In genomic region chr9:56774231-56774630, GRCm38 (mm10) we compare ENCODE assay signal across 8 mouse cellular contexts. TPM values are rescaled to one million over a fixed set of nuclear protein-coding genes. Genes with fewer than 3 reads are reported as not detected.
DNase-seq lines count a peak whose midpoint lies in the region; ATAC-seq and TF ChIP-seq lines count a peak whose summit lies in the region.
"Had no signal": no experiment of that assay in that cellular context is flagged by ENCODE, and none has a peak within 500 bp of the region (broad histone marks: within the 10 kb centered on the region; RNA-seq: fewer than 3 reads in every experiment).

No protein-coding gene starts in this region.

- H3K9me3 ChIP-seq in midbrain, embryonic 11.5 days (ENCODE audit: control insufficient read depth, low read length) = no peaks in the 10 kb centered on the region
- H3K9me3 ChIP-seq in midbrain, embryonic 15.5 days = no peaks in the 10 kb centered on the region
- no peaks in the 10 kb centered on the region for H3K9me3 ChIP-seq in liver, embryonic 14.5 days (ENCODE audit: control insufficient read depth, low read length)
- H3K9me3 ChIP-seq: midbrain, embryonic 12.5 days had no signal

- no peak overlapping the region for H3K4me2 ChIP-seq in midbrain, embryonic 11.5 days
- no peak overlapping the region for H3K4me2 ChIP-seq in midbrain, embryonic 15.5 days
- no peak overlapping the region for H3K4me2 ChIP-seq in liver, embryonic 14.5 days (ENCODE audit: low read depth)
- H3K4me2 ChIP-seq: midbrain, embryonic 12.5 days had no signal

- H3K4me1 ChIP-seq in midbrain, embryonic 11.5 days (ENCODE audit: control insufficient read depth, insufficient read depth, low read length) = peaks cover 8% of the 10 kb centered on the region
- peaks cover 18% of the 10 kb centered on the region for H3K4me1 ChIP-seq in midbrain, embryonic 15.5 days
- no peaks in the 10 kb centered on the region for H3K4me1 ChIP-seq in liver, embryonic 14.5 days (replicated peaks; ENCODE audit: control insufficient read depth in 2 of 2, insufficient read depth in 2 of 2, low read length in 1 of 2)

- no peak overlapping the region for H3K9ac ChIP-seq in midbrain, embryonic 11.5 days (ENCODE audit: low read length)
- H3K9ac ChIP-seq in midbrain, embryonic 15.5 days = no peak overlapping the region
- H3K9ac ChIP-seq in liver, embryonic 14.5 days (replicated peaks) = no peak overlapping the region
- H3K9ac ChIP-seq: midbrain, embryonic 12.5 days had no signal

- H3K27ac ChIP-seq in midbrain, embryonic 11.5 days (ENCODE audit: low read depth, low read length) = no peak overlapping the region
- H3K27ac ChIP-seq in midbrain, embryonic 15.5 days = no peak overlapping the region
- no peak overlapping the region for H3K27ac ChIP-seq in liver, embryonic 14.5 days
- H3K27ac ChIP-seq: midbrain, embryonic 12.5 days had no signal

- peak; percentile 54; the same call in 1 of the 2 replicates for ATAC-seq in midbrain, embryonic 11.5 days (ENCODE audit: low FRiP score)
- no peak for ATAC-seq in midbrain, embryonic 15.5 days (replicated peaks)
- no peak for ATAC-seq in liver, embryonic 14.5 days (ENCODE audit: insufficient read depth)

- intact Hi-C loops in gastrocnemius, postnatal 36 days (cut with DNase I) = loop anchor here (5.0 kb wide), 1 partner anchor 137 kb away; no protein-coding TSS in a partner anchor

- TF ChIP-seq EP300 in liver, embryonic 14.5 days (IDR thresholded peaks at IDR 0.05; ENCODE audit: low read depth) = no peak

- H3K4me3 ChIP-seq in midbrain, embryonic 11.5 days (ENCODE audit: low read depth, low read length) = no peak overlapping the region
- no peak overlapping the region for H3K4me3 ChIP-seq in midbrain, embryonic 15.5 days
- H3K4me3 ChIP-seq in liver, embryonic 14.5 days (ENCODE audit: insufficient read depth in 1 of 2, low read depth in 2 of 2, low read length in 2 of 2) = no peak overlapping the region
- H3K4me3 ChIP-seq: midbrain, embryonic 12.5 days had no signal

- H3K27me3 ChIP-seq in midbrain, embryonic 11.5 days (ENCODE audit: control insufficient read depth, insufficient read depth, low read length) = no peaks in the 10 kb centered on the region
- no peaks in the 10 kb centered on the region for H3K27me3 ChIP-seq in midbrain, embryonic 15.5 days (replicated peaks)
- H3K27me3 ChIP-seq in liver, embryonic 14.5 days (ENCODE audit: control insufficient read depth, insufficient read depth, low read length) = no peaks in the 10 kb centered on the region

- peak; percentile 83 for TF ChIP-seq CTCF in liver, embryonic 14.5 days (IDR thresholded peaks at IDR 0.05; ENCODE audit: low read depth)

- DNase-seq in midbrain, embryonic 11.5 days (ENCODE audit: low spot score, missing footprints) = peak; percentile 93
- DNase-seq in WW6 (ENCODE audit: low read depth, low spot score) = peak; percentile 50
- peak; percentile 96 to 97 for DNase-seq in cerebellum, postnatal 10 days
- peak; percentile 43 to 45 for DNase-seq in gastrocnemius, postnatal 36 days
- no peak for DNase-seq in liver, embryonic 14.5 days (ENCODE audit: low read depth in 3 of 3, low spot score in 3 of 3)
- DNase-seq in right cerebral cortex, postnatal 36 days (ENCODE audit: low spot score in 2 of 2) = peak; percentile 43 to 46

- no peaks in the 10 kb centered on the region for H3K36me3 ChIP-seq in midbrain, embryonic 11.5 days (ENCODE audit: control insufficient read depth, insufficient read depth, low read length)
- no peaks in the 10 kb centered on the region for H3K36me3 ChIP-seq in midbrain, embryonic 15.5 days (replicated peaks)
- H3K36me3 ChIP-seq in liver, embryonic 14.5 days (replicated peaks; ENCODE audit: control insufficient read depth, insufficient read depth, low read depth) = no peaks in the 10 kb centered on the region
- H3K36me3 ChIP-seq: midbrain, embryonic 12.5 days had no signal

- WGBS in midbrain, embryonic 11.5 days = 51% methylated on average over 6 of the region's 6 CpGs
- WGBS in midbrain, embryonic 15.5 days = 47% methylated on average over 6 of the region's 6 CpGs
- 35% methylated on average over 6 of the region's 6 CpGs for WGBS in liver, embryonic 14.5 days (ENCODE audit: insufficient replicate concordance)

RNA-seq across cellular contexts. Expression of gene Lingo1, which starts 22.0 kb away (rescaled TPM):
- 4.3 and 5.7 TPM in 2 replicates for polyA plus RNA-seq in midbrain, embryonic 11.5 days (2014; fragmentation: Nextera tagmentation; extraction: Ambion mirVana)
- polyA plus RNA-seq in midbrain, embryonic 15.5 days (2015; fragmentation: Nextera tagmentation; extraction: Ambion mirVana) = 77.8 and 83.1 TPM in 2 replicates
- under 1 TPM; 0.35 to 0.41 TPM for total RNA-seq in gastrocnemius, postnatal 36 days (2021)
- 0.58 and 0.77 TPM in 2 replicates for polyA plus RNA-seq in liver, embryonic 14.5 days (2012; rRNA removed)
- 0.14 and 0.16 TPM in 2 replicates for polyA plus RNA-seq in liver, embryonic 14.5 days (2014; fragmentation: Nextera tagmentation; extraction: Ambion mirVana)

Comparison
In these comparisons a context has a peak if more than half of its experiments do, and no peak if none do; other contexts are left out.
1. RNA of gene Lingo1, which starts 22.0 kb away (polyA plus RNA-seq): 77.8 to 83.1 TPM in midbrain, embryonic 15.5 days; 4.3 to 5.7 TPM in midbrain, embryonic 11.5 days and 0.14 to 0.77 TPM in liver, embryonic 14.5 days; every median in the first group is over 10 times any median in the second.
2. DNase-seq: peak in midbrain, embryonic 11.5 days (single experiment), WW6 (single experiment), cerebellum, postnatal 10 days (2 of 2), gastrocnemius, postnatal 36 days (2 of 2) and right cerebral cortex, postnatal 36 days (2 of 2); none in liver, embryonic 14.5 days (0 of 3).